Mouse (Mus musculus) colon, adult 2 months (tissue): Measurements from ENCODE around the gene Sox4. TPM values are rescaled to one million over a fixed set of nuclear protein-coding genes. Genes with fewer than 3 reads are reported as not detected.

Source experiments
- polyA plus RNA-seq: library from polyadenylated mRNA; depleted of rRNA; stranded (reverse); fragments of >200 nt; gene quantifications from 2 replicates; pipeline ENCODE4 v1.2.3, GENCODE M21; 2012; rRNA removed

Sox4 gene
- polyA plus RNA-seq, result 22.0 and 25.4 TPM in 2 replicates

GRCm38 (mm10) chr13:28953581-28953991 lies at the start of gene Sox4:
Sox4 (minus strand) TSS chr13:28953713.

